Mouse (Mus musculus) embryonic facial prominence, embryonic 15.5 days (tissue): ENCODE measurements around the gene Fntb. TPM values are rescaled to one million over a fixed set of nuclear protein-coding genes. Genes with fewer than 3 reads are reported as not detected.

Experiments
- ATAC-seq: fragments of 200-750 bp; cut with Nextera tagmentation; 2 replicates; pipeline ENCODE4 v1.8.0; 2017; ENCODE audit warnings: low read depth, moderate TSS enrichment; ENCODE audit not compliant: insufficient number of reproducible peaks, low FRiP score, low TSS enrichment
- H3K27ac ChIP-seq: fragments of 300-500 bp; sonication (generic); replicated peaks from 2 replicates; pipeline ENCODE4 v1.5.1; 2015; ENCODE audit warnings: mild to moderate bottlenecking, inconsistent platforms
- H3K27me3 ChIP-seq: fragments of 300-500 bp; sonication (generic); 2 replicates; pipeline ENCODE4 v1.6.1; 2015; ENCODE audit warnings: inconsistent platforms
- H3K36me3 ChIP-seq: fragments of 300-500 bp; sonication (generic); 2 replicates; pipeline ENCODE4 v1.6.1; 2015; ENCODE audit warnings: mild to moderate bottlenecking, inconsistent platforms
- H3K4me1 ChIP-seq: fragments of 300-500 bp; sonication (generic); 2 replicates; pipeline ENCODE4 v1.6.1; 2015; ENCODE audit warnings: inconsistent platforms
- H3K4me2 ChIP-seq: fragments of 300-500 bp; sonication (generic); replicated peaks from 2 replicates; pipeline ENCODE4 v1.6.1; 2015; ENCODE audit warnings: mild to moderate bottlenecking, inconsistent platforms
- H3K4me3 ChIP-seq: fragments of 300-500 bp; sonication (generic); replicated peaks from 2 replicates; pipeline ENCODE4 v1.5.1; 2015; ENCODE audit warnings: mild to moderate bottlenecking, inconsistent platforms
- H3K9ac ChIP-seq: fragments of 300-500 bp; sonication (generic); 2 replicates; pipeline ENCODE4 v1.6.1; 2015; ENCODE audit warnings: inconsistent platforms
- H3K9me3 ChIP-seq: fragments of 300-500 bp; sonication (generic); replicated peaks from 2 replicates; pipeline ENCODE4 v1.6.1; 2016; ENCODE audit warnings: inconsistent platforms
- WGBS: fragments of 180-500 bp; shearing (Covaris S2); methylation state at CpG from one replicate; pipeline ENCODE4 v1.1.7; 2015; 5-methylcytosine and 5-hydroxymethylcytosine counted together
- polyA plus RNA-seq: library from polyadenylated mRNA; unstranded; fragments of >200 nt; fragmentation: Nextera tagmentation; extraction: Ambion mirVana; gene quantifications from 2 replicates; pipeline ENCODE4 v1.2.1, GENCODE M21; 2015

Gene Fntb
- 46.8 and 47.1 TPM in 2 replicates for polyA plus RNA-seq

DNA sequence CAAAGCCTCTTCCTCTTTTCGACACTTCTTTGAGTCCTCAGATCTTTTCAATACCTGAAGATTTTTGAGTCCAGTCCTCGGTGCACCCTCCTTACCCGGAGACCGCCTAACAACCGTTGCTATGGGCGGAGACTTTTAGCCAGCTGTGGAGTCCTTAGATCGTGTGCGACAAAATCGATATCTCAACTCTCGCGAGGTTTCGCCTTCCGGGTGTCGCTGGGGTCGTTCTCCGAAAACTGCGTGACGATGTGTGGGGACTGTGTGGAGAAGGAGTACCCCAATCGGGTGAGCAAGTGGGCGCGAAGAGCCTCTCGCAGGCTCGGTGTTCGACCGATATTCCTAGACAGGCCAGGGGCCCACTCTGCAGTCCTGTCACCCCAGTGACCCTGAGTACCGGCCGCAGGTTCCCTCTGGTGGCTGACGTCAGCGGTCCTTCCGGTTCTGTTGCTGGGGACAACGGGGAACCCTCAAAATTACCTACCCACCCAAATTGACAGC is at the start of gene Fntb, which contains the start of gene Churc1:
Gene Fntb (plus strand): TSS at position 236 of the 498 bp plus-strand sequence.
Gene Churc1 (plus strand): TSS at position 185 of the 498 bp plus-strand sequence.
- peak; percentile 93 for ATAC-seq
- Histone ChIP-seq H3K4me3 (peak within 1 kb of the TSS; percentile 62), H3K27me3 (no peaks in the 10 kb centered on the region), H3K36me3 (no peaks in the 10 kb centered on the region), H3K4me1 (peaks cover 13% of the 10 kb centered on the region), H3K27ac (peak within 1 kb of the TSS; percentile 71), H3K9me3 (no peaks in the 10 kb centered on the region), H3K9ac (peak within 1 kb of the TSS; percentile 54), H3K4me2 (peak within 1 kb of the TSS; percentile 65)
- WGBS = under 1% methylated on average over 31 of the region's 31 CpGs

DNA sequence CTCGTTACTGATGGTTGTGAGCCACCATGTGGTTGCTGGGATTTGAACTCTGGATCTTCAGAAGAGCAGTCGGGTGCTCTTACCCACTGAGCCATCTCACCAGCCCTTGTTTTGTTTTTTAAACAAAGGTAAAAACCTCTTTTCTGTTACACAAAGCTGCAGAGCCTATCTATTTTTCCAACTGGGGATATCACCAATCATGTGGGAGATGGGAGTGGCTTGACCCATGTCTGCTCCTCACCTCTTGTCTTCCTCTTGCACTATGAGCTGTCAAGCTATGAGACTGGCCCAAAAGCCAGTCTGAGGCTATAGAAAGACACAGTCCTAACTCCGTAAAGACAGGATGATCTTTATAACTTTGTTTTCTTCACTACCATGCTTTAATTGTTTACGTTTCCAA is 47.0 kb upstream of the Fntb start:
- H3K4me1 ChIP-seq = no peaks in the 10 kb centered on the region
- WGBS = 78% methylated on average over 4 of the region's 4 CpGs
- no peak overlapping the region for H3K4me2 ChIP-seq
- H3K9ac ChIP-seq = no peak overlapping the region
- no peaks in the 10 kb centered on the region for H3K9me3 ChIP-seq
- no peaks in the 10 kb centered on the region for H3K36me3 ChIP-seq
- peaks cover 6% of the 10 kb centered on the region; the same call in 1 of the 2 replicates for H3K27me3 ChIP-seq
- ATAC-seq = no peak
- no peak overlapping the region for H3K27ac ChIP-seq
- no peak overlapping the region for H3K4me3 ChIP-seq

DNA sequence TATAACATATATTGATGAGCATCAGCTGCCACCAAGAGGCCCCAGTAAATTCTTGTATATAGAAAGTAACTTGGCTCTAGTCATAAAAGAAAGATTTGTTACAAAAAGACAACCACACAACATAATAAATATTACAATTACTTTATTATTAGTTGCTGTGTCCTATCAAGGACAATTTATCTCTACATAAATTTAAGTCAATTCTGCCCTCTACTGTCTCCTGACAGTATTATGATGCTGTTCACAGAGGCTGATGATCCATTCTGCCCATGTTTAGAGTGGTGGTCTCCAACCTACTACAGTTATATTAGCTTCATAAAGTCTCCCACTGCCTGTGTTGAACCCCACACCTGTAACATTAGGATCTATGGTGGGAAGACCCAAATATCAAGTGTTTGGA is 44.8 kb upstream of the Fntb start:
- no peak overlapping the region for H3K4me2 ChIP-seq
- H3K9ac ChIP-seq = no peak overlapping the region
- H3K27me3 ChIP-seq = no peaks in the 10 kb centered on the region
- H3K4me3 ChIP-seq = no peak overlapping the region
- H3K9me3 ChIP-seq = no peaks in the 10 kb centered on the region
- ATAC-seq = no peak
- no peak overlapping the region for H3K27ac ChIP-seq
- no peaks in the 10 kb centered on the region for H3K36me3 ChIP-seq
- no peaks in the 10 kb centered on the region for H3K4me1 ChIP-seq

DNA sequence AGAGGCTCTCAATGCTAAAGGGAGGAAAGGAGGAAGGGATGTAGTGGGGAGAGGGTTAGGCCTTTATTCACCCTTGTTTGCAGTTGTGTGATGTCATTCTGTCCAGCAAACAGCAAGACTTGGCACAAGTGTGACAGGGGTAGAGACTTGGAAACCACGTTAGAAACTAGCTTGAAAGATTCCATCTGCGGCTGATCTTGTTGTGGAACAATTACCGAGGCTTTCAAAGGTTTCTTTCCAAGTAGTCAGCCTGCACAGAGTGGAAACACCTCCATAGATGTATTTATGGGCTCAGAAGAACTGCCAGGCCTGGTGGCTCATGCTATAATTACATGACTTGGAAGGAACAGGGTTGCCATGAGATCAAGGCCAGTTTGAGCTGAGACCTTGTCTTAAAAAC is 43.4 kb upstream of the Fntb start:
- no peaks in the 10 kb centered on the region for H3K4me1 ChIP-seq
- no peaks in the 10 kb centered on the region for H3K36me3 ChIP-seq
- H3K9ac ChIP-seq = no peak overlapping the region
- H3K4me3 ChIP-seq = no peak overlapping the region
- no peak overlapping the region for H3K27ac ChIP-seq
- no peak for ATAC-seq
- no peaks in the 10 kb centered on the region for H3K9me3 ChIP-seq
- no peak overlapping the region for H3K4me2 ChIP-seq
- H3K27me3 ChIP-seq = no peaks in the 10 kb centered on the region
- WGBS = 64% methylated on average over 3 of the region's 3 CpGs

DNA sequence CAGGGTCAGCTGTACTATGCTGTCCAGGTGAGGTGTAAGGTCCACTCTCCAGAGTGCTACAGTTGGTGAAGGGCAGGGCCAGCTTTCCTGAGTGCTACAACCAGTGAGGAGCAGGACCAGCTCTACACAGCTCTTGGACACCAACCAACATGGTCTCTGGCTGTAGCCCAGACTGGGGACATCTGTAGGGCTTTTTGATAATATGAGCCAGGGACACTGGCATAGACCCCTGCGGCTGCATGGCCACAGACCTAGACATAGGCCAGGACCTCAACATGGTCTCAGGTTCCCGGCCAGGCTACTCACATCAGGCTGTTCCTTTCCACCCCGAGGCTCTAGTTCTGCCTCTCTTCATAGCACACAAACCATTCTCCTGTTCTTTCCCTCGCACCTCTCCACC is 37.4 kb upstream of the Fntb start:
- Histone ChIP-seq H3K4me2 (no peak overlapping the region), H3K4me3 (no peak overlapping the region), H3K4me1 (no peaks in the 10 kb centered on the region), H3K9me3 (no peaks in the 10 kb centered on the region), H3K9ac (no peak overlapping the region), H3K27me3 (no peaks in the 10 kb centered on the region), H3K27ac (no peak overlapping the region), H3K36me3 (no peaks in the 10 kb centered on the region)
- 91% methylated on average over 4 of the region's 4 CpGs for WGBS
- ATAC-seq = no peak

DNA sequence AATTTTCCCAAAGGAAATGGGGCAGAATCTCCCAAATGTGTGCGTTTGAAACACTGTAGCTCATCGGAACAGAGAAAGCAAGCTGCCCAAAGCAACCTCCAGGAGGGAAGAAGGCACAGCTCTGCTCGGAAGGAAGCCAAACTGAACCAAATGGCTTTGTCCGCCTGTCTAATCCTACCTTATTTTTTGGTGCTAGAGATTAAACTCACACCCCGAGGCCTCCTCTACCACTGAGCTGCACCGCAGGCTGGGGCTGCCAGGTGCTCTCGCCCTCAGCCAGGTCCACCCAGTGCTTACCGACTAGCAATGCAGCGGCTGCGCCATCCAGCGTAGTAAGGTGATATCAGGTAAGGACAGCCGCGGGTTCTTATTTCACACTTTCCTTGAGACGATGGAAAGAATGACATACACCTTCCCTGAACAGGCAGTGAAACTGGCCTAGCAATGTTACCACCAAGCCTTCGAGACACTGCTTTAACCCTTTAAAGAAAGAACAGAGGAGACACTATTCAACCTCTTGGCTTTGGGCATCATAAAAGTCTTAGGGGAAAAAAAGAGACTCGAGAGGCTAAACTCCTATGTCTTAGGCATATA is 14.4 kb upstream of the Fntb start:
- Histone ChIP-seq H3K9me3 (no peaks in the 10 kb centered on the region), H3K4me3 (no peak overlapping the region), H3K27me3 (no peaks in the 10 kb centered on the region), H3K9ac (no peak overlapping the region), H3K4me1 (no peaks in the 10 kb centered on the region), H3K4me2 (no peak overlapping the region), H3K27ac (no peak overlapping the region), H3K36me3 (no peaks in the 10 kb centered on the region)
- WGBS = 70% methylated on average over 16 of the region's 16 CpGs
- no peak for ATAC-seq

DNA sequence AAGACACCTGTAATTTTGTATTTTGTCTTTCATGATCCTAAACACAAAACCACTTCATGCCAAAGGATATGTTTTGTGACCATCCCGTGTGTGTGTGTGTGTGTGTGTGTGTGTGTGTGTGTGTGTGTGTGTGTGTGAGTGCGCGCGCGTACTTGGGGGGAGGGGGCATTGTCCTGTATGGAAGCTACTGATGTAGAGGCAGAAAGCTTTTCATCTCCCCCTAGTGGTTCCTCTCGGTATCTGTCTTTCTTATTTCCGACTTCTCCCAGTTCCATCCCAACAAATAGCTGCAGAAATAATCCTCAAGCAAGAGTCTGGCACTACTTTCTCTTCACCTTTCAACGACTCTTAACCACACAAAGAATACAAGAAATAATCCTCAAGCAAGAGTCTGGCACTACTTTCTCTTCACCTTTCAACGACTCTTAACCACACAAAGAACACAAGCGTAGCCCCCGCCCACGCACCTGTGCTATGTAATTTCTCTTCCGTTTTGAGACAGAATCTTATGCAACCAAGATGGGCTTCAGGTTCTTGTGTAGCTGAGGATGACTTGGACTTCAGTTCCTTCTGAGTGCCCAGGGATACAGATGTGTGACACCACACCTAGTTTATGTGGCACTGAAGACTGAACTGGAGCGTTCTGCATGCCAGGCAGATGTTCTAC is 12.6 kb upstream of the Fntb start:
- no peak for ATAC-seq
- Histone ChIP-seq H3K4me2 (no peak overlapping the region), H3K27me3 (no peaks in the 10 kb centered on the region), H3K4me1 (no peaks in the 10 kb centered on the region), H3K4me3 (no peak overlapping the region), H3K9me3 (no peaks in the 10 kb centered on the region), H3K27ac (no peak overlapping the region), H3K9ac (no peak overlapping the region), H3K36me3 (no peaks in the 10 kb centered on the region)
- WGBS = 43% methylated on average over 14 of the region's 14 CpGs

DNA sequence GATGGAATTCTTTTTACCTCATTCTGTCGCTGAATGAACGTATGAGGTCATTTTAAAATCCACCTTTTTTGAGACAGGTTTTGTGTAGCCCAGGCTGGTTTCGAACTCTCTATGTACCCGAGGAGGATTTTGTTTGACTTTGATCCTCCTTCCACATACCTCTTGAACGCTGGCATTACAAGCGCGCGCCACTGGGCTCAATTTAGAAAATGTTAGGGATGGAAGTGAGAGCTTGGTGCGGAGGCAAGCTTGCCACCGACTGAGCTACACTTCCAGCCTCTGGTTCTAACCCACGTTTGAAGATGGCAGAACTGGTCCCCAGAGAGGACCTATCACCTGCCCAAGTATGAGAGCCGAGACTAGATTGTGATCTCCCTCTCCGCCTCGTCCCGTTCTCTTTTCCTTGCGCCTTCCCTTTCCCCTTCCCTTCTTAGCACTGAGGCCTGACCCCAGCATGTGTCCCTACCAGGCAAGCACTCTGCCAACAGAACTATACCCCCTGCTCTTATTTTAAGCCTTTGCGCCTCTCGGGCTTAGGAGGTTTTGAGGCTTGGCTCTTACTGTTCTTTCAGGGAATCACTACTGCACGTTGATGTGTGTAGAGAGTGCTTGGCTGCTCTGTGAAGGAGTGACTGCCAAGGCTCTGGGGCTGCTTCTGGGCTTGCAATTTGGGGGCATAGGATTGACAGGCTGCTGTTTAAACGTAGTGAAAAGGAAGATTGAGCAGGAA is 677 bp downstream of the Fntb start:
- Histone ChIP-seq H3K4me3 (peak overlapping the region; percentile 62), H3K9ac (peak overlapping the region; percentile 54), H3K4me1 (peaks cover 13% of the 10 kb centered on the region), H3K27ac (peak overlapping the region; percentile 71; the same call in 1 of the 2 replicates), H3K9me3 (no peaks in the 10 kb centered on the region), H3K36me3 (no peaks in the 10 kb centered on the region), H3K27me3 (no peaks in the 10 kb centered on the region), H3K4me2 (peak overlapping the region; percentile 65)
- ATAC-seq = no peak; the same call in 1 of the 2 replicates
- 26% methylated on average over 20 of the region's 20 CpGs for WGBS

DNA sequence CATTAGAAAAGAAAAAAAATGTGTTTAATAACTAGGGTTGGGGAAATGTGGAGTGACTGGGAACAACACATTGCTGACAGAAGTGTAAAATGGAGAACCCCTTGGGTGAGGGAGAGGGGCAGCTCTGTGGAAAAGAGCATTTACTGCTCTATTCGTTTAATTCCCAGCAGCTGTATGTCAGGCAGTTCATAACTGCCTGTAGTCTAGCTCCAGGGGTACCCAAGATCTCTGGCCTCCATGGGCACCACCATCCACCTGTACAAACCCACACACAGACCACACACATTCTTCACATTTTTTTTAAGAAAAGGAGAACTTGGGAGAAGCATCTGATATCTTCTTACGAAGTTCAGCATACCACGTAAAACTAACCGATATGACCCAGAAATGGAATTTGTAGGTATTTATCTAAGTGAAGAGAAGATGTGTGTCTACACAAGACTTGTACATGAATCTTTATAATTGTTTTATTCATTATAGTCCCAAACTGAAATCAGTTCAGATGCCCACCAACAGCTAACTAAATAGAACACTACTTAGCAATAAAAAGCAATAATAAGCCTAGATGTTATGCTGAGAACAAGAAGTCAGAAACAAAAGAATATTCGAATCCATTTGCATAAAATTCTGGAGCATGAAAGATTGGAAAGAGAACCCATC is 5.6 kb downstream of the Fntb start:
- 80% methylated on average over 5 of the region's 5 CpGs for WGBS
- no peaks in the 10 kb centered on the region for H3K9me3 ChIP-seq
- 0 out of 2 replicates have a peak, but pooled peaks cover under 1% of the 10 kb centered on the region for H3K36me3 ChIP-seq
- no peak overlapping the region for H3K9ac ChIP-seq
- H3K4me2 ChIP-seq = no peak overlapping the region
- no peak overlapping the region for H3K27ac ChIP-seq
- no peaks in the 10 kb centered on the region for H3K27me3 ChIP-seq
- no peak overlapping the region for H3K4me3 ChIP-seq
- ATAC-seq = no peak
- peaks cover 7% of the 10 kb centered on the region for H3K4me1 ChIP-seq

DNA sequence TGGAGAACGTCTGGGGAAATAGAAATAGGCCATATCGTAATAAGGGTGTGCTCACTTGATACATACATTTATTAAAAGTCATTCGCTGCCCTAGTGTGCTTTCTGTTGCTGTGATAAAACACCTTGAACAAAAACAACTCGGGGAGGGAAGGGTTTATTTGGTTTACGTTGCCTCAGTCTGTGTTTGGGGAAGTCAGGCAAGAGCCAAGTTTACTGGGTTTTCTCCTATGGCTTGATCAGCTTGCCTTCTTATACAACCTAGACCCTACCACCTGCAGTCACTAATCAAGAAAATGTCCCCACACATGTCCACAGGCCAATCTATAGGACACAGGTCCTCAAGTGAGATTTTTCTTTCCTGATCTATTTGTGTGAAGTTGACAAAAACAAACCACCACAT is 6.2 kb downstream of the Fntb start:
- H3K9ac ChIP-seq = no peak overlapping the region
- H3K27ac ChIP-seq = no peak overlapping the region
- no peak overlapping the region for H3K4me2 ChIP-seq
- no peaks in the 10 kb centered on the region for H3K27me3 ChIP-seq
- H3K4me1 ChIP-seq = peaks cover 2% of the 10 kb centered on the region; the same call in 1 of the 2 replicates
- 86% methylated on average over 5 of the region's 5 CpGs for WGBS
- H3K9me3 ChIP-seq = no peaks in the 10 kb centered on the region
- no peak overlapping the region for H3K4me3 ChIP-seq
- ATAC-seq = no peak
- H3K36me3 ChIP-seq = 0 out of 2 replicates have a peak, but pooled peaks cover 3% of the 10 kb centered on the region

DNA sequence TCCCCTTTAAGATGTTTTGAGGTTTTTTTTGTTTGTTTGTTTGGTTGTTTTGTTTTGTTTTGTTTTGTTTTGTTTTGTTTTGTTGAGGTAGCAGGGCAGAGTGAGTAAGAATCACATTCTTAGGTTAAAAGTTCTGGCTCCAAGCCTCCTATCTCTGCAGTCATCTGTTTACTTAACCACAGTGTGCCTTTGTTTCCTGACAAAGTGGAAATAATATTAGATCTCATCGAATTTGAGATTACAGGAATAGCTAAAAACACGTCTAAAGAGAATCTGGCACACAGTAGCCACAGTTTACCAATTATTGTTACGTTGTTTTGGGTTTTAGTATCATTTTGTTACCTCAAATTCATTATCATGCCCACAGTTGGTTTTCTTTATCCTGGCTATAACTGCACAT is 9.3 kb downstream of the Fntb start:
- ATAC-seq = no peak
- H3K9me3 ChIP-seq = no peaks in the 10 kb centered on the region
- no peaks in the 10 kb centered on the region for H3K4me1 ChIP-seq
- H3K4me3 ChIP-seq = no peak overlapping the region
- no peak overlapping the region for H3K4me2 ChIP-seq
- H3K9ac ChIP-seq = no peak overlapping the region
- H3K27ac ChIP-seq = no peak overlapping the region
- H3K36me3 ChIP-seq = peaks cover 7% of the 10 kb centered on the region; the same call in 1 of the 2 replicates
- H3K27me3 ChIP-seq = no peaks in the 10 kb centered on the region
- WGBS = 63% methylated on average over 3 of the region's 3 CpGs
